Mouse (Mus musculus): Measurements from ENCODE around the gene Wnk4.

Wnk4 gene

DNA sequence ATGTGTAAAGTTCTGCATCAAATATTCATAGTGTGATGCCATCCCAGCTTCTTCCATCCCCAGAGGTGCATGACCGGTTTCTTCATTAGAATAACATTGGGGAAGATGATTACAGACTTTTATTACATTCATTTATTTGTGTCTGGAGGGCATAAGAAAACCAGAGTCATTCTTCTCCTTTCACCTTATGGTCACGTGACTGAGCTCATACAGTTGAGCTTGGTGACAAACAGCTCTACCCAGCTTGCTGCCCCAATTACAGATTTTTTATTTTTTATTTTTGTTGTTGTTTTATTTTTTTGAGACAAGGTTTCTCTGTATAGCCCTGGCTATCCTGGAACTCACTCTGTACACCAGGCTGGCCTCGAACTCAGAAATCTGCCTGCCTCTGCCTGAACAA is 12.1 kb downstream of the Wnk4 start:
- CTCF ChIA-PET = interaction anchor here (1.0 kb wide), 1 partner anchor 240 kb away, joined by 8 read pairs; no protein-coding TSS in a partner anchor

DNA sequence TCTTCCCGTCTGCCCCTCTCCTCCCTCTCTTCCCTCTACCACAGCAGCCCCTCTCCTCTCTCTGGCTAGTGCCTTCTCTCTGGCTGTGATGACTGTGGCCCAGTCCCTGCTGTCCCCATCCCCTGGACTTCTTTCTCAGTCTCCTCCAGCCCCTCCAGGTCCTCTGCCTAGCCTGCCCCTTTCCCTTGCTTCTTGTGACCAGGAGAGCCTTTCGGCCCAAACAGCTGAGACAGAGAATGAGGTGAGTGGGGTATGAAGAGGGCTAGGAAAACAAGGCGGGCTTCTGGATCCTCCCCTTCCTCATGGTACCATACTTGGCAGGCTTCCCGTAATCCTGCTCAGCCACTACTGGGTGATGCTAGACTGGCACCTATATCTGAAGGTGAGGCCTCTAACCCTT is 14.9 kb downstream of the Wnk4 start:
- CTCF ChIA-PET = interaction anchor here (0.6 to 0.7 kb wide), 2 partner anchors 469 to 608 kb away, joined by 3 to 29 read pairs; no protein-coding TSS in a partner anchor

DNA sequence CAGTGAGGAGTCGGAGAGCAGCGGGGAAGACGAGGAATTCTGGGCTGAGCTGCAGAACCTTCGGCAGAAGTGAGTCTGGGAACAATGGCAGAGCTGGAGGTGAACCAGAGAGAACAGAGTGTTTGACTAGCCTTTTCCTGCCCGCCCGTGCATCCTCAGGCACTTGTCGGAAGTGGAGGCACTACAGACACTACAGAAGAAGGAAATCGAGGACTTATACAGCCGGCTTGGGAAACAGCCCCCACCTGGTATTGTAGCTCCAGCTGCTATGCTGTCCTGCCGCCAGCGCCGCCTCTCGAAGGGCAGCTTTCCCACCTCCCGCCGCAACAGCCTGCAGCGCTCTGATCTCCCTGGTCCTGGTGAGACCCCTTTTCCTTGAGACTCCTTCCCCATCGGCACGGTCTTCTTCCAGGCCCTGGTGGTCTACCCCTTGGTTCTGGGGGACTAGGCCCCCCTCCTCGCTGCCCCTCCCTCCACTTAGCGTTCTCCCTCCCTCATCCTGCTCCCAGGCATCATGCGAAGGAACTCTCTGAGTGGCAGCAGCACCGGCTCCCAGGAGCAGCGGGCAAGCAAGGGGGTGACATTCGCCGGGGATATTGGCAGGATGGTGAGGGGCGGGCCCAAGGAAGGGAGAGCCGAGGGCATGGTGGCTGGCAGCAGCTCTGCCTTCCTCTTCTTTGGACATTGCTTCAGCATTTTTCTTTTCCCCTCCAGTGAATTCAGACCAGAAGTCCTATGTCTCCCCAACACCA is 16.1 kb downstream of the Wnk4 start:
- CTCF ChIA-PET = interaction anchor here (0.7 kb wide), 1 partner anchor 470 kb away, joined by 29 read pairs; no protein-coding TSS in a partner anchor

DNA sequence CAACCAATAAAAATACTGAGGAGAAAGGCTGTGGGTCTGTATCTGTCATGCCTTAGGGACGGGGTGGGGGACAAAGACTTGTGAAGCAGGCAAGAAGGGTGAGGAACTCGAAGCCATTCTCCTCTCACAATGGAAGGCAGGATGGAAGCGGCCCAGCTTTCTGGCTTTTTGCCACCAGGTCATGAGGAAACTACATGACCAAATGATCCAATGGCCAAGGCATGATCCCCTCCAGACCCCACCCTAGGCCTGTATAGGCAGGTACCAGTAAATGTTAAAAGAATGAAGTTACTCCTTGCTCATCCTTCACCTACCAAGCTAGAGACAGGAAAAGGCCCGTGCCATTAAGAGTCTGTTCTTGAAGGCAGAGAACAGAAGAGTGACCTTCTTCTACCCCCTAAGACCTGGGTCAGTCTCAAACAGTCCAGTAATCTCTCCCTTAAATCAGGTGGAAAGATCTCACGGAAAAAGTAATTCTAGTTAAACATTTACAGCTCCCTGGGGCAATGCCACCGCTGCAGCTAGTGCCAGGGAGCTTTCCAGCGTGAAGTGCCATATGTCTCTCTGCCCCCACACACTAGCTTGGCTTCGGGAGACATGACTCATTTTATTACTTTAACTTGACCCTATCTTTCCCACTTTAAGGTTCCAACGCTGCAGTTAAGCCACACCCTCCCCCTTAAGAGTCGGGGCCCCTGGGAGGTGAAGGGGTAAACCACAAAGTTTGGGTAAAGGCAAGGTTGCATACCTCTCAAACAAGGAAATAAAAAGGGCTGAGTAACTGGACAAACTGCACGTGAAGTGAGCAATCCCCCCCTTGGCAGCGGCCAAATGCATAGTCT is 17.2 kb downstream of the Wnk4 start:
- CTCF ChIA-PET = no interaction called here

DNA sequence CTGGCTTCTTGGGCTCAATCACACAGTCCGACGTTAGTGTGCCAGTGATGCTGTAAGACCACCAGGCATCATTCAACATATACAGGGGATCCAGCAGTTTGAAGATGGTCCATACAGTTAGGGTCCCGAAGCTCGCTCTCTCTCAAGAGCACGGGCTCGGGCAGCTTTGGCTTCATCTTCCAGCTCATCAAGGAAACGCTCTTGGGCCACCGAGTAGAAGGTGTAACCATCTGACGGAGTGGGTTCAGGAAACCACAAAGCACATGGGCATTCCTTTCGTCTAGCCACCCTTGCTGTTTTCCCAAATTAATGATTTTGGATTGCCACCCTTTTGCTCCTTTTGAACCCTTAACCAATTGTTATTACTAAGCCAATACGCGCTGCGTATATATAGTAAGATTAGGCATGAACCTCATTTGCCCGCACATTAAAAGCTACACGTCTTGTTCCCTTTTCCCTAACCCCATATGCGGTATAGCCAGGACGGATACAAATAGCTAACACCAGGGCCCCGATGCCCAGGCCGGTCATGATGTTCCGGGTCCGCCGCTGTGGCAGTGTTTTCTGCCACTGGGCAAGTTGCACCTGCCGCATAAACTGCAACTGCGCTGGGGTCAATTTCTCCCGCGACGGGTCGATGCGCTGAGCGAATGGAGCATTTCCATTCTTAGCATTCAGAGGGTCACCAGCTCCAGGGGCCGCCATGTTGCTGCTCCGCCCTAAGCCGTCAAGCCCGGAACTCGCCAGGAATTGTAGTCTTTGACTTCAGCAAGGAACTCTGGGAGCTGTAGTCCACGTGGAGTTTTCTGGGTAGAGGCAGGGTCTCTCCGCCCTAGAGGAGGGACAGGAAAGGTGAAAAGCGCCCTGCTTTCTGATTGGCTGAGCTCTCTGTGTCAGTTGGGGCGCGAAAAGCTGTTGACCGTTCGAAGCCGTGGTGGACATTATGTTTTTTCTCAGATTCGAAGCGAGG is 18.1 kb downstream of the Wnk4 start, which contains the start of the genes Cntd1 and Coa3:
Cntd1 (plus strand) TSS at position 790 of the 970 bp plus-strand sequence.
Coa3 (minus strand) TSS at position 892 of the 970 bp plus-strand sequence.
- CTCF ChIA-PET = interaction anchor here (1.3 kb wide), 1 partner anchor 24 kb away, joined by 4 read pairs; the partner anchor contains the start of gene Becn1

DNA sequence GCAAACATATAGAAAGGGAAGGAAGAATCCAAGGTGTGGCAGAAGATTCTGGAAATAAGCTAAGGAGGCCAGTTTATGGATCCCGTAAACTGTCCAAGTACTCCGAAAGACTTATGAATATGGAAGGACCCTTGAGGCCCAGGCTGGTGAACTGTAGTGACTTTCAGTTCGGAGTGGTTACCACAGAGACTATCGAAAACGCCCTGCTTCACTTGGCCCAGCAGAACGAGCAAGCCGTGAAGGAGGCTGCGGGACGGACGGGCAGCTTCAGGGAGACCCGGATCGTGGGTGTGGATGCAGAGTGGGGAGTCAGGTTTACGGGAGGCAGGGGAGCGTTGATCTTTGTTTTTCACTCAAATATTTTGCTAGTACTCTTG is 18.8 kb downstream of the Wnk4 start:
- CTCF ChIA-PET = interaction anchor here (1.3 kb wide), 1 partner anchor 23 kb away, joined by 4 read pairs; the partner anchor contains the start of gene Becn1

DNA sequence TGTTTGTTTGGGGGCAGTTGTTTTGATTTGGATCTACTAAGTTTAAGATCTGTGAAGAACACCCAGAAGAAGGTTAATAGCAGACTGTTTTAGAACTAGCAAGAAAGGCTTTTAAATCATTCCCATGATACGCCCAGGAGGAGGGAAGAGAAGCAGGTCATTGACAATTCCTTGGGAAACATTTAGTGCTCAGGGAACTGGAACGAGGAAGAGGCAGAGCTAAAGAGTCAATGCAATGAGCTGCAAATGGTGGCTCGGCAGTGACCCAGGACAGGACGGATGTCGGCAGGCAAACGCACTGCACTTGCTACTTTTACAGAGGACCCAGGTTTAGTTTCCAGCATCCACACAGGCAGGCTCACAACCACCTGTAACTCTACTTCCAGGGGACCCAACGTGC is 20.5 kb downstream of the Wnk4 start:
- CTCF ChIA-PET = no interaction called here

DNA sequence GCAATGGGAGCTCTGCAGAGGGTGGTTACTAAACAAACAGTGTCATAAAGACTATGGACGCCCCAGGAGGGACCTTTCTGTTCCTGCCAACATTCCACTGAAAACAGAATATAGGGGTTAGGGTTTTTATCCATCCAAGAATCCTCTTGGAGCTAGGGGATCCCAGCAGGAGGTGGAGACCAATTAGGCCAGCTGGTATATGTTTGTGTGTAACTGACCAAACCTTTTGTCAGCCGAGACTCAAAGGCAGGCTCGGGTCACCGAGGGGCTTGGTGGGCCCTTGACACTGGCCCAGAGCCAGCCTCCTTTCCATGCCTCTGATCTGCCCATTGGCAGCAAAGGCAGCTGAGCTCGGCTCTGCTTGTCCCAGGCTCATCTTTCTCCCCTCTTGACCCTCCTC is 22.5 kb downstream of the Wnk4 start:
- CTCF ChIA-PET = no interaction called here

DNA sequence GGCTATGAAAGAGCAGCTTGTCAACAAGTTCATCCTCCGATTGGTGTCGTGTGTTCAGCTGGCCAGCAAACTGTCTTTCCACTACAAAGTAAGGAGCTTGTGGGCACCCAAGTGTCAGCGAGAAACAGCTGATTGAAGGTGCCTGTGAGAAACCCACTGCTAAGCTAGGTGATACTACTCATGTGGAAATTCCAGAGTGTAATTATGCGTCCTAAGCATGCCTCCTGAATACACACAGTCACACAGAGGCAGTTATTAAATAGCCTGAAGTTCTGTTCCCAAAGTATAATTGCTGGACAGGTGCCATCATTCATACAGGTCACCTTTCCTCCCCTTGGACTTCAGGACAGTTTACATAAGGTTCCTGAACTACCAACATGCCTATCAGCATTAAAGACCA is 23.4 kb downstream of the Wnk4 start:
- CTCF ChIA-PET = no interaction called here

DNA sequence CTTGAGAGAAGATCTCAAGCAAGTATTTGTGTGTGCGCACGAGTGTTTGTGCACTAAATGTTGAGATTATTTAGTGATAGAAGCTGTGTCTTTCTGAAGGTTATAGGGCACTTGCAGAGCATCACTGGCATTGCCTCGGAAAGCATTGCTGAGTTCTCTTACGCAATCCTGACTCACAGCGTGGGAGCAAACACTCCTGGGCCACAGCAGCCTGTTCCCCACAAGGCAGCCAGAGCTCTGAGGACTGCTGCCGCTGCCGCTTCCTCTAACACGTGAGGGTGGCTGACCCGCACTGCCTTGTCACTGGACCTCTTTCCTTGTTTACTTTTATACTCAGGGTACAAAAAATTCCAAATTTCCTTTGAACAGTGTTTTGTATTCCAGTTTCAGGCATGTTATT is 26.9 kb downstream of the Wnk4 start:
- CTCF ChIA-PET = no interaction called here

DNA sequence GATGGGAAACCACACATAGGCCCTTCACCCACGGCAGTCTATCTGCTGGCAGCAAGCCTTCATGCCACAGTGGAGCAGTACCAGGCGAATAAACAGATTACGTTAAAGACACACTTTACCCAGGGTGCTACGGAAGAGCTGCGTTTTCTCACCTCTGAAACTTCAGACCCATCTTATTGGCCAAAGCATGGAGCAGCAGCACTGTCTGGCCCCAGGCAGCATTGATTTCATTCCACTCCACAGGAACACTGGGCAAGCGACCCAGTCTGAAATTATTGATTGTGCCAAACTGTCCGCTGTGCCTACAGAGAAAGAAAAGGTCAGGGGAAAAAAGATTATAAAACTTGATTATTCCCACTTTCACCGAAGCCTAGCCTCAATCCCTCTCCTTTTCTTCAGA is 30.9 kb downstream of the Wnk4 start:
- CTCF ChIA-PET = no interaction called here

DNA sequence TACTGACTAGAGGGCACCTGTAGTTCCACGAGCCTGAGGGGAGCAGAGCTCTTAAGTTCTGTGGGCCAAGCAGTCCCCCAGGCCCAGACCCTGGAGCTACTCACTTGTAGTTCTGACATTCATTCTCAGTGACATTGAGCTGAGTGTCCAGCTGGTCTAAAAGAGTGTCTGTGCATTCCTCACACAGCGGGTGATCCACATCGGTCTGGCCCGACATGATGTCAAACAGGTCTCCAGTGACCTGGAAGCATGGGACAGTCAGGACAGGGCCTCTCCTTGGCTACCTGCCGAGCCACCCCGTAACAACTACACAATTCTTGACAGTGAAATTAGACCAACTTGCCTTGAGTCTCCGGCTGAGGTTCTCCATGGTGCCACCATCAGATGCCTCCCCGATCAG is 34.8 kb downstream of the Wnk4 start:
- CTCF ChIA-PET = interaction anchor here (0.6 kb wide), 1 partner anchor 80 kb away, joined by 3 read pairs; no protein-coding TSS in a partner anchor

DNA sequence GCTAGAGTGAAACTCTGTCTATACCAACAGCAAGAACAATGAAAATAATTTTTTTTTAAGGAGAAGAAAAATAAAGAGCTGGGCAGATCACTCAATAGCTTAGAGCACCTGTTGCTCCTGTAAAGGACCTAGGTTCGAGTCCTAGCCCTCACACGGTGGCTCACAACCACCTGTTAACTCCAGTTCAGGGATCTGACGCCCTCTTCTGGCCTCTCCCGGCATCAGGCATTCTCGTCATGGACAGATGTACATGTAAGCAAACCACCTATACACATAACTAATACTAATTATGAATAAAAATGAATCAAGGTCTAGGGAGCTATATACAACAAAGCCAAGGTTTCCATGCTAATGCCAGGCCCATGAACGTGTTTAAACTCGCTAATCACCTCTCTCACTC is 40.5 kb downstream of the Wnk4 start:
- CTCF ChIA-PET = no interaction called here

DNA sequence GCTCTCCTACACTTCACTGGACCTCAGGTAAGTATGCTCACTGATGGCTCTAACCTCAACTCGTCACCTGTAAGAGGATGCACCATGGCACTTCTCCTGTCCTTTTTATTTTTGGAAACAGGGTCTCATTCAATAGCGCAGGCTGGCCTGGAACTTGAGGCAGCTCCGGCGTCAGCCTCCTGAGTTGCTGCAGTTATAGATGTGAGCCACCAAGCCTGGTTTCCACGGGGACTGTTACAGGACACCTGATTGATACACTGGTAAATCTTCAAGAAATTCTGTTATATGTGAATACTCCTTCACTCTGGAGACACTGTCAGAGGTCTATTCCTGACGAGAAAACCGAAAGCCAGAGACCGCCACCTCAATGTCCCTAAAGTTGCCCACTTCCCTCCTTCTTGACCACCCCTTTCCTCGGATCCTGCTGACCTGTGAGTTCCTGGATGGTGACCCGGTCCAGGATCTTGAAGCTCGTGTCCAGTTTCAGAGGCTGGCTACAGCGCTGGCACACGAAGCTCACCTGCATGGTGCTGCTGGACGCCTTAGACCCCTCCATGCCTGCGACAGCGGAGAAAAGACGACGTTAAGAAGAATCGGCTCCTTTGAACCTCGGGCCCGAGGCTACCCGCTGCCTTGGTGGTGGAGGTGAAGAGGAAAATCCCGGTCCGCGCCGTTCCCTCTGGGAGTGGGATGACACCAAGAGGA is 41.1 kb downstream of the Wnk4 start:
- CTCF ChIA-PET = no interaction called here

DNA sequence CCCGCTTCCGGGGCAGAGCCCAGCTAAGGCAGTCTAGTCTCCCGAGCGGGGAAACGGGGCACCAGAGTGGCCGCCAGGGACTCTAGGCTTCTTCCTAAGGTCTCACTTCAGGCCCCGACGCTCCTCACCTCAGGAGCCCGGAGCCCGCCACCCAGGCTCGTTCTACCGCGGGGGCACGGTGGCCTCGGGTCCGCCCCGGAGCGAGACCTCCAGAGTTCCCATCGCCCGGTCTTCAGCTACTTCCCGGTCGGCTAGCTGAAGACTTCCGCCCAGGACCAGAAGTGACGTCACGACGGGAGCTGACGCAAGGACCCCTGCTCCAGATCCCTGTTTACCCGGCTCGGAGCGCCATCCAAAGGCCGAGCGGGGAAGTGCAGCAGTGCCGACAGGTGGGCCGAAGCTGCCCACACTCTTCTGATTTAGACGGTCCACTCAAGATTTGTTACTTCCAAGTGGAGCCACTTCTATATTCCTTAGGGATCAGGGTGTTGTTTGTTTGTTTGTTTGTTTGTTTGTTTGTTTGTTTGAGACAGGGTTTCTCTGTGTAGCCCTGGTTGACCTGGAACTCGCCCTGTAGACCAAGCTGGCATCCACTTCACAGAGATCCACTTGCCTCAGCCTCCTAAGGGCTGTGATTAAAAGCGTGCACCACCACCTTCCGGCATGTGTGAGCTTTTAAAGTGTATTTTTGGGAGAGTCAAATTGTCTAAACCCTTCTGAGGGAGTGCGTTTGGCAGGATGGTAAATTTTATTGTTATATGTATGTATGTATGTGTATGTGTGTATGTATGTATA is 41.8 kb downstream of the Wnk4 start, which contains the start of gene Becn1:
Becn1 (minus strand) TSS at position 283 of the 795 bp plus-strand sequence.
- CTCF ChIA-PET = interaction anchor here (0.9 kb wide), 1 partner anchor 23 kb away, joined by 4 read pairs; the partner anchor contains the start of genes Cntd1 and Coa3

DNA sequence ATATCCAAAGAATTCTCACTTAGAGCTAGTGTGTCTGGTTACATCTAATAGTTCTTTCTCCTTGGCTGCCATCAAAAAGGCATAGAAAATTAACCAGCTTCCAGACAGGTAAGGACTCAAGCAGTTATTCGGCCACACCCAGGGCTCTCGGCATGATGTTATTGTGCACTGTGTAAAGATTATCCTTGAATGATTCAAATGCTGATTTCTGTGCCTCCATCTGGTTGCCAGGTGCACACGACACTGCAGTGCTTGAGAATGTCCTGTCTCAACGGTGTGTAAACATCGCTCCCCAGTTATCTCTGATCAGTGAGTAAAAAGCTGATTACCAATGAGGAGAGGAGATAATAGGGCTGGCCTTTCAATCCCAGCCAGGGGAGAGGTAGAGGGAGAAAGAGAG is 47.4 kb downstream of the Wnk4 start:
- CTCF ChIA-PET = interaction anchor here (0.5 kb wide), 1 partner anchor 10 kb away, joined by 4 read pairs; no protein-coding TSS in a partner anchor

DNA sequence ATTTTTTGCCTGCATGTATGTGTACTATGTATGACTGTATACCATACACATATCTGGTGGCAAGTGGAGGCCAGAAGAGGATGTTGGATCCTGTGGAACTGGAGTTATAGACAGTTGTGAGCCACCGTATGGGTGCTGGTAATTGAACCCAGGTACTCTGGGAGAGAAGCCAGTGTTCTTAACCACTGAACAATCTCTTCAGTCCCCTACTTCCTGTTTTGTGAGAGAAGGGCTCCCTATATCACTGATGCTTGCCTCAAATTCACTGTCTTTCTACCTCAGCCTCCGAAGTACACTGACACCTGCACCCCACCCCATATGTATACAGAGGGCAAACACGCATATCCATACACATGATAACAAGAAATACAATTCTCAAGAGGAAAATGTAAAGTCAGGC is 50.7 kb downstream of the Wnk4 start:
- CTCF ChIA-PET = no interaction called here

DNA sequence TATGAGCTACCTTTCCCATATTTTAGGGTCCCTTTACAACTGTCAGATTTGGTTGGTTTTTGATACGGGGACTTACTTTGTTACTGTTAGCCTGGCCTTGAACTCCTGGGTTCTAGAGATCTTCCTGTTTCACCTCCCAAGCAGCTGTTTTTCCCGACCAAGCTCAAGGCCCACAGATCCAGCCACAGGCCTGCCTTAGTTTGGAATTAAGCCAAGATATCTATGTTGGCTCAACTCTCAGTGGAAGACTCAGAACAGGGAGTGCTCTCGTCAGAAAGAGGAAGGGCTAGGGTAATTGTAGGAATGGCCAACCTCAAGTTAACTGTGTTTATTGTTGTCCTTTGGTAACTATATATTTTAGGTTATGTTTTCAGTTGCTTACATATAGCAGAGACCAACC is 51.8 kb downstream of the Wnk4 start:
- CTCF ChIA-PET = no interaction called here

DNA sequence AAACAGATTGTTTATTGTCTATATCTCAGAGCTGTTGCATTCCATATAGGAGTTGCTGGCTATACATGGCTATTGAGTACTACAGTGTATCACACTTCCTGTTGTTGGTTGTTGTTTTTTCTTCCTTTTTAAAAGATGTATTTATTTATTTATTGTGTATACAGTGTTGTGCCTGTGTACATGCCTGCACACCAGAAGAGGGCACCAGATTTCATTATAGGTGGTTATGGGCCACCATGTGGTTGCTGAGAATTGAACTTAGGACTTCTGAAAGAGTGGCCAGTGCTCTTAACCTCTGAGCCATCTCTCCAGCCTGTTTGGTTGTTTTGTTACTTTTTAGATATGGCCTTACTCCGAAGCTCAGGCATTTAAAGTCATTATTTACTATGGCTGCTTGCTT is 54.2 kb downstream of the Wnk4 start:
- CTCF ChIA-PET = interaction anchor here (0.7 kb wide), 1 partner anchor 1845 kb away, joined by 4 read pairs; no protein-coding TSS in a partner anchor
